Mouse (Mus musculus) bone marrow, adult 2 months (tissue): ENCODE data around the gene 2300003K06Rik. TPM values are rescaled to one million over a fixed set of nuclear protein-coding genes. Genes with fewer than 3 reads are reported as not detected.
"Not testable (repeated sequence)": the region's sequence is repeated elsewhere in the genome, so short reads cannot be mapped to it uniquely, and the experiment has no call there.

Experiments used
- H3K27ac ChIP-seq: fragments of 200-500 bp; 2 replicates; pipeline ENCODE4 v1.5.1; 2012; ENCODE audit warnings: low read depth, mild to moderate bottlenecking, control low read depth, inconsistent platforms, low read length; ENCODE audit not compliant: control insufficient read depth, poor library complexity, insufficient read depth
- H3K4me1 ChIP-seq: fragments of 200-500 bp; 2 replicates; pipeline ENCODE4 v1.6.1; 2011; ENCODE audit warnings: low read length; ENCODE audit not compliant: control insufficient read depth, insufficient read depth
- H3K4me3 ChIP-seq: fragments of 200-500 bp; replicated peaks from 2 replicates; pipeline ENCODE3; 2011; ENCODE audit warnings: mild to moderate bottlenecking, low read depth, low read length, control low read depth; ENCODE audit not compliant: control insufficient read depth
- CTCF ChIP-seq: fragments of 200-500 bp; IDR thresholded peaks from 2 replicates; pipeline ENCODE4 v1.5.1; 2011; ENCODE audit warnings: low read length, control low read depth; ENCODE audit not compliant: control insufficient read depth, insufficient read depth
- POLR2A ChIP-seq: fragments of 200-500 bp; IDR thresholded peaks from 2 replicates; pipeline ENCODE4 v1.6.1; 2011; ENCODE audit warnings: low read depth, mild to moderate bottlenecking, control low read depth, low read length, borderline replicate concordance; ENCODE audit not compliant: control insufficient read depth
- WGBS: fragments of 180-500 bp; shearing (Covaris S2); methylation state at CpG from one replicate; pipeline ENCODE4 v1.1.7; 2018; 5-methylcytosine and 5-hydroxymethylcytosine counted together
- polyA plus RNA-seq: library from polyadenylated mRNA; stranded (reverse); fragments of >200 nt; gene quantifications from 2 replicates; pipeline ENCODE4 v1.2.4, GENCODE M21; 2011; ENCODE audit warnings: low replicate concordance; ENCODE audit not compliant: missing spikeins, insufficient read depth, insufficient read length

Gene 2300003K06Rik
- polyA plus RNA-seq, 1 experiment: not detected

GRCm38 (mm10) chr11:99842185-99842584, 4.3 kb upstream of the 2300003K06Rik start:
- Histone ChIP-seq H3K27ac (no peak overlapping the region), H3K4me3 (no peak overlapping the region), H3K4me1 (no peaks in the 10 kb centered on the region)
- WGBS: 61% methylated on average over 1 of the region's 1 CpGs
- TF ChIP-seq CTCF (no peak), POLR2A (no peak)

GRCm38 (mm10) chr11:99815566-99815965, 22.3 kb downstream of the 2300003K06Rik start, which contains the start of gene Gm11564:
TSS of gene Gm11564 (minus strand) at chr11:99815666.
- WGBS: 66% methylated on average over 2 of the region's 2 CpGs
- not testable (repeated sequence) for H3K4me1 ChIP-seq, H3K27ac ChIP-seq, H3K4me3 ChIP-seq

- not testable (repeated sequence) for H3K4me3 ChIP-seq, H3K4me1 ChIP-seq, H3K27ac ChIP-seq
Observed at GRCm38 (mm10) chr11:99809792-99810191, 28.1 kb downstream of the 2300003K06Rik start, which contains the start of gene Krtap4-13. TSS of gene Krtap4-13 (minus strand) at chr11:99809892.

- H3K4me1 ChIP-seq, H3K4me3 ChIP-seq, H3K27ac ChIP-seq: not testable (repeated sequence)
- WGBS: no CpG with 5 or more reads among the region's 1 CpGs
Observed at GRCm38 (mm10) chr11:99804346-99804745, 33.5 kb downstream of the 2300003K06Rik start, which contains the start of gene Gm11554. TSS of gene Gm11554 (minus strand) at chr11:99804446.

- not testable (repeated sequence) for H3K4me1 ChIP-seq, H3K4me3 ChIP-seq, H3K27ac ChIP-seq
- no CpG with 5 or more reads among the region's 1 CpGs for WGBS
Observed at GRCm38 (mm10) chr11:99798832-99799231, 39.0 kb downstream of the 2300003K06Rik start, which contains the start of gene Gm11569. TSS of gene Gm11569 (minus strand) at chr11:99798932.

- WGBS: 66% methylated on average over 2 of the region's 2 CpGs
- H3K27ac ChIP-seq: no peak within 1 kb of the TSS
- no peaks in the 10 kb centered on the region for H3K4me1 ChIP-seq
- H3K4me3 ChIP-seq: no peak within 1 kb of the TSS
- no peak for TF ChIP-seq CTCF
- TF ChIP-seq POLR2A: no peak
Observed at GRCm38 (mm10) chr11:99793367-99793766, 44.5 kb downstream of the 2300003K06Rik start, which contains the start of gene Gm11596. TSS of gene Gm11596 (minus strand) at chr11:99793467.

Other genes starting within 250 kb of the 2300003K06Rik start
- gene Krtap1-3, start 246.7 kb downstream of the 2300003K06Rik start, polyA plus RNA-seq: not detected in 2 replicates
- gene Krtap9-3, start 240.0 kb downstream of the 2300003K06Rik start, polyA plus RNA-seq: not detected in 2 replicates
- not detected in 2 replicates for gene Gm11938, start 234.8 kb downstream of the 2300003K06Rik start, polyA plus RNA-seq
- not detected in 2 replicates for gene Gm11937, start 227.9 kb downstream of the 2300003K06Rik start, polyA plus RNA-seq
- gene Krtap2-4, start 223.2 kb downstream of the 2300003K06Rik start, polyA plus RNA-seq: not detected in 2 replicates
- not detected in 2 replicates for gene Gm11562, start 217.6 kb downstream of the 2300003K06Rik start, polyA plus RNA-seq
- gene Krtap4-1, start 209.8 kb downstream of the 2300003K06Rik start, polyA plus RNA-seq: not detected in 2 replicates
- gene Krtap4-2, start 203.0 kb downstream of the 2300003K06Rik start, polyA plus RNA-seq: not detected in 2 replicates
- not detected in 2 replicates for gene Krtap4-7, start 194.0 kb downstream of the 2300003K06Rik start, polyA plus RNA-seq
- gene Gm11555, start 187.8 kb downstream of the 2300003K06Rik start, polyA plus RNA-seq: not detected in 2 replicates
- gene Gm11563, start 179.1 kb downstream of the 2300003K06Rik start, polyA plus RNA-seq: not detected in 2 replicates
- not detected in 2 replicates for gene Krtap4-6, start 172.1 kb downstream of the 2300003K06Rik start, polyA plus RNA-seq
- not detected in 2 replicates for gene Gm14190, start 147.3 kb downstream of the 2300003K06Rik start, polyA plus RNA-seq
- not detected in 2 replicates for gene Gm14180, start 103.8 kb downstream of the 2300003K06Rik start, polyA plus RNA-seq
- gene Gm11595, start 65.2 kb downstream of the 2300003K06Rik start, polyA plus RNA-seq: not detected in 2 replicates
- gene Krtap4-8, start 57.4 kb downstream of the 2300003K06Rik start, polyA plus RNA-seq: not detected in 2 replicates
- gene Krtap4-9, start 52.9 kb downstream of the 2300003K06Rik start, polyA plus RNA-seq: not detected in 2 replicates
- gene Gm11596, start 44.6 kb downstream of the 2300003K06Rik start, polyA plus RNA-seq: not detected in 2 replicates
- not detected in 2 replicates for gene Gm11569, start 39.1 kb downstream of the 2300003K06Rik start, polyA plus RNA-seq
- not detected in 2 replicates for gene Gm11554, start 33.6 kb downstream of the 2300003K06Rik start, polyA plus RNA-seq
- not detected in 2 replicates for gene Krtap4-13, start 28.2 kb downstream of the 2300003K06Rik start, polyA plus RNA-seq
- not detected in 2 replicates for gene Gm11564, start 22.4 kb downstream of the 2300003K06Rik start, polyA plus RNA-seq
- gene Krtap4-16, start 13.5 kb upstream of the 2300003K06Rik start, polyA plus RNA-seq: not detected in 2 replicates
- not detected in 2 replicates for gene Gm11568, start 19.9 kb upstream of the 2300003K06Rik start, polyA plus RNA-seq
- not detected in 2 replicates for gene Gm11559, start 26.4 kb upstream of the 2300003K06Rik start, polyA plus RNA-seq
- not detected in 2 replicates for gene Krtap9-1, start 35.3 kb upstream of the 2300003K06Rik start, polyA plus RNA-seq
- not detected in 2 replicates for gene Gm11567, start 41.1 kb upstream of the 2300003K06Rik start, polyA plus RNA-seq
- gene Krtap31-1, start 69.9 kb upstream of the 2300003K06Rik start, polyA plus RNA-seq: not detected in 2 replicates
- gene Gm11565, start 76.7 kb upstream of the 2300003K06Rik start, polyA plus RNA-seq: not detected in 2 replicates
- gene Krtap31-2, start 98.2 kb upstream of the 2300003K06Rik start, polyA plus RNA-seq: not detected in 2 replicates
- gene Krtap9-5, start 110.4 kb upstream of the 2300003K06Rik start, polyA plus RNA-seq: not detected in 2 replicates
- gene Krtap29-1, start 141.0 kb upstream of the 2300003K06Rik start, polyA plus RNA-seq: not detected in 2 replicates
- not detected in 2 replicates for gene Krtap16-1, start 148.5 kb upstream of the 2300003K06Rik start, polyA plus RNA-seq
- not detected in 2 replicates for gene Krtap17-1, start 155.9 kb upstream of the 2300003K06Rik start, polyA plus RNA-seq
- not detected in 2 replicates for gene Krt33a, start 178.1 kb upstream of the 2300003K06Rik start, polyA plus RNA-seq
- gene Krt33b, start 191.8 kb upstream of the 2300003K06Rik start, polyA plus RNA-seq: not detected in 2 replicates
- not detected in 2 replicates for gene Krt34, start 203.5 kb upstream of the 2300003K06Rik start, polyA plus RNA-seq
- not detected in 2 replicates for gene Krt31, start 212.5 kb upstream of the 2300003K06Rik start, polyA plus RNA-seq